Mouse (Mus musculus): ENCODE measurements around the gene Pomgnt2.

The Pomgnt2 gene

GRCm38 (mm10) chr9:121964941-121965340 is 32.0 kb downstream of the Pomgnt2 start:
- no peak for DNase-seq

- no peak for DNase-seq
Observed at GRCm38 (mm10) chr9:121959966-121960635, 36.8 kb downstream of the Pomgnt2 start.

GRCm38 (mm10) chr9:121952596-121952995 is 44.3 kb downstream of the Pomgnt2 start:
- DNase-seq = no peak

GRCm38 (mm10) chr9:121951114-121951423 is 45.8 kb downstream of the Pomgnt2 start:
- no peak for DNase-seq

GRCm38 (mm10) chr9:121950418-121951113 is 46.3 kb downstream of the Pomgnt2 start, which contains the start of gene Fam198a:
Gene Fam198a, plus strand, starts transcription at chr9:121950988.
- peak; percentile 75 to 87 for DNase-seq

GRCm38 (mm10) chr9:121948431-121948830 is 48.5 kb downstream of the Pomgnt2 start:
- DNase-seq = no peak

GRCm38 (mm10) chr9:121947784-121948183 is 49.1 kb downstream of the Pomgnt2 start:
- peak; percentile 35 to 67 for DNase-seq

- DNase-seq = no peak
Observed at GRCm38 (mm10) chr9:121943628-121944027, 53.3 kb downstream of the Pomgnt2 start.

GRCm38 (mm10) chr9:121943005-121943404 is 53.9 kb downstream of the Pomgnt2 start:
- no peak for DNase-seq

GRCm38 (mm10) chr9:121937944-121938355 is 59.0 kb downstream of the Pomgnt2 start:
- no peak for DNase-seq

- DNase-seq = no peak
Observed at GRCm38 (mm10) chr9:121937451-121937864, 59.5 kb downstream of the Pomgnt2 start.

- no peak for DNase-seq
Observed at GRCm38 (mm10) chr9:121936952-121937351, 60.0 kb downstream of the Pomgnt2 start.

- no peak for DNase-seq
Observed at GRCm38 (mm10) chr9:121934856-121935255, 62.1 kb downstream of the Pomgnt2 start.

Measured in kidney, adult 8-10 months (tissue).